Mouse (Mus musculus) midbrain, postnatal 0 days (tissue): ENCODE measurements around the gene Ooep. TPM values are rescaled to one million over a fixed set of nuclear protein-coding genes. Genes with fewer than 3 reads are reported as not detected.
A peak's percentile ranks its signal among the peaks of the same experiment; 100 is the strongest.

Experiments used
- ATAC-seq: fragments of 200-750 bp; cut with Nextera tagmentation; 2 replicates; pipeline ENCODE4 v1.8.0; 2017; ENCODE audit warnings: moderate number of reproducible peaks, mild to moderate bottlenecking, moderate TSS enrichment, moderate library complexity; ENCODE audit not compliant: low FRiP score
- DNase-seq: peaks from one replicate; pipeline ENCODE4 v3.0.0-alpha.2; 2015; ENCODE audit warnings: low spot score
- H3K27ac ChIP-seq: fragments of 300-500 bp; sonication (generic); 2 replicates; pipeline ENCODE4 v1.5.1; 2014; ENCODE audit warnings: low read depth, mild to moderate bottlenecking, low read length, mixed read lengths
- H3K27me3 ChIP-seq: fragments of 300-500 bp; sonication (generic); 2 replicates; pipeline ENCODE4 v1.6.1; 2014; ENCODE audit warnings: low read length, control low read depth, mixed read lengths; ENCODE audit not compliant: insufficient read depth
- H3K36me3 ChIP-seq: fragments of 300-500 bp; sonication (generic); 2 replicates; pipeline ENCODE4 v1.6.1; 2014; ENCODE audit warnings: low read length, control low read depth, mixed read lengths; ENCODE audit not compliant: insufficient read depth
- H3K4me1 ChIP-seq: fragments of 300-500 bp; sonication (generic); 2 replicates; pipeline ENCODE4 v1.6.1; 2014; ENCODE audit warnings: mild to moderate bottlenecking, control low read depth, antibody characterized with exemption, low read length, mixed read lengths; ENCODE audit not compliant: insufficient read depth
- H3K4me2 ChIP-seq: fragments of 300-500 bp; sonication (generic); 2 replicates; pipeline ENCODE4 v1.6.1; 2014; ENCODE audit warnings: low read depth, mild to moderate bottlenecking, low read length, mixed read lengths; ENCODE audit not compliant: poor library complexity, severe bottlenecking
- H3K4me3 ChIP-seq: fragments of 300-500 bp; sonication (generic); 2 replicates; pipeline ENCODE4 v1.5.1; 2014; ENCODE audit warnings: low read depth, mild to moderate bottlenecking, low read length, moderate library complexity
- H3K9ac ChIP-seq: fragments of 300-500 bp; sonication (generic); replicated peaks from 2 replicates; pipeline ENCODE4 v1.6.1; 2014; ENCODE audit warnings: mild to moderate bottlenecking, low read length, moderate library complexity, mixed read lengths; ENCODE audit not compliant: poor library complexity, severe bottlenecking
- H3K9me3 ChIP-seq: fragments of 300-500 bp; sonication (generic); 2 replicates; pipeline ENCODE4 v1.6.1; 2016; ENCODE audit warnings: low read length, control low read depth
- CTCF ChIP-seq: IDR thresholded peaks from 2 replicates; pipeline ENCODE4 v1.5.1; 2016; ENCODE audit warnings: antibody characterized with exemption, mild to moderate bottlenecking
- WGBS: fragments of 180-500 bp; shearing (Covaris S2); extraction: QIAGEN DNeasy Blood & Tissue Kit; methylation state at CpG from one replicate; pipeline ENCODE4 v1.1.7; 2014; 5-methylcytosine and 5-hydroxymethylcytosine counted together
- polyA plus RNA-seq: library from polyadenylated mRNA; unstranded; fragments of >200 nt; fragmentation: Nextera tagmentation; extraction: Ambion mirVana; gene quantifications from 2 replicates; pipeline ENCODE4 v1.2.1, GENCODE M21; 2015
- total RNA-seq: library from RNA; depleted of rRNA; stranded (reverse); fragments of >200 nt; gene quantifications from 2 replicates; pipeline ENCODE4 v1.2.3, GENCODE M21; 2014; rRNA removed

The Ooep gene
- total RNA-seq = 6.0 and 6.1 TPM in 2 replicates
- 5.0 and 5.3 TPM in 2 replicates for polyA plus RNA-seq

- peak; percentile 92 for ATAC-seq
- Histone ChIP-seq H3K4me3 (peak within 1 kb of the TSS; percentile 36), H3K27ac (peak within 1 kb of the TSS; percentile 71), H3K27me3 (no peaks in the 10 kb centered on the region), H3K9ac (peak within 1 kb of the TSS; percentile 55), H3K4me1 (peaks cover 7% of the 10 kb centered on the region; the same call in 1 of the 2 replicates), H3K36me3 (no peaks in the 10 kb centered on the region), H3K9me3 (no peaks in the 10 kb centered on the region), H3K4me2 (peak within 1 kb of the TSS; percentile 63)
- WGBS = 3% methylated on average over 20 of the region's 23 CpGs
- peak; percentile 20; the same call in 1 of the 2 replicates for TF ChIP-seq CTCF
- peak; percentile 83 for DNase-seq
Measured at GRCm38 (mm10) chr9:78378113-78378785, at the start of gene Ooep. Ooep (minus strand) TSS chr9:78378725.

GRCm38 (mm10) chr9:78428185-78428584 is 49.7 kb upstream of the Ooep start:
- H3K9me3 ChIP-seq = no peaks in the 10 kb centered on the region
- no peak overlapping the region for H3K4me2 ChIP-seq
- no peak overlapping the region for H3K4me3 ChIP-seq
- 73% methylated on average over 6 of the region's 6 CpGs for WGBS
- TF ChIP-seq CTCF = no peak
- no peak overlapping the region for H3K9ac ChIP-seq
- no peaks in the 10 kb centered on the region for H3K36me3 ChIP-seq
- ATAC-seq (no peak), DNase-seq (no peak)
- no peaks in the 10 kb centered on the region for H3K27me3 ChIP-seq
- no peaks in the 10 kb centered on the region for H3K4me1 ChIP-seq
- H3K27ac ChIP-seq = no peak overlapping the region

- Histone ChIP-seq H3K9me3 (no peaks in the 10 kb centered on the region), H3K36me3 (no peaks in the 10 kb centered on the region), H3K4me1 (no peaks in the 10 kb centered on the region), H3K4me2 (peak overlapping the region; percentile 57), H3K27me3 (no peaks in the 10 kb centered on the region), H3K27ac (no peak overlapping the region), H3K9ac (0 out of 2 replicates have a peak overlapping the region, but pooled peaks have one; percentile 14), H3K4me3 (peak overlapping the region; percentile 32)
- no peak for DNase-seq
- peak; percentile 44; the same call in 1 of the 2 replicates for ATAC-seq
- WGBS = 41% methylated on average over 23 of the region's 27 CpGs
- TF ChIP-seq CTCF = no peak
Measured at GRCm38 (mm10) chr9:78427362-78427781, 48.8 kb upstream of the Ooep start.

GRCm38 (mm10) chr9:78401596-78401995 is 23.1 kb upstream of the Ooep start:
- no peak for DNase-seq
- Histone ChIP-seq H3K4me2 (no peak overlapping the region), H3K27me3 (peaks cover 9% of the 10 kb centered on the region; the same call in 1 of the 2 replicates), H3K9ac (no peak overlapping the region), H3K4me1 (no peaks in the 10 kb centered on the region), H3K36me3 (no peaks in the 10 kb centered on the region), H3K4me3 (no peak overlapping the region), H3K27ac (no peak overlapping the region), H3K9me3 (no peaks in the 10 kb centered on the region)
- 94% methylated on average over 7 of the region's 7 CpGs for WGBS
- TF ChIP-seq CTCF = no peak
- ATAC-seq = no peak

GRCm38 (mm10) chr9:78400570-78400969 is 22.0 kb upstream of the Ooep start:
- DNase-seq = no peak
- Histone ChIP-seq H3K4me1 (no peaks in the 10 kb centered on the region), H3K9me3 (no peaks in the 10 kb centered on the region), H3K27ac (no peak overlapping the region), H3K4me2 (no peak overlapping the region), H3K9ac (no peak overlapping the region), H3K4me3 (no peak overlapping the region), H3K27me3 (peaks cover 17% of the 10 kb centered on the region; the same call in 1 of the 2 replicates), H3K36me3 (no peaks in the 10 kb centered on the region)
- no peak for ATAC-seq
- TF ChIP-seq CTCF = no peak
- 88% methylated on average over 5 of the region's 5 CpGs for WGBS

- ATAC-seq (no peak), DNase-seq (no peak)
- TF ChIP-seq CTCF = no peak
- no peak overlapping the region for H3K4me3 ChIP-seq
- H3K27ac ChIP-seq = no peak overlapping the region
- H3K9ac ChIP-seq = no peak overlapping the region
- no peaks in the 10 kb centered on the region for H3K36me3 ChIP-seq
- peak overlapping the region; percentile 53; the same call in 1 of the 2 replicates for H3K4me2 ChIP-seq
- H3K4me1 ChIP-seq = no peaks in the 10 kb centered on the region
- H3K9me3 ChIP-seq = no peaks in the 10 kb centered on the region
- H3K27me3 ChIP-seq = peaks cover 39% of the 10 kb centered on the region
- 64% methylated on average over 9 of the region's 9 CpGs for WGBS
Measured at GRCm38 (mm10) chr9:78396517-78396916, 18.0 kb upstream of the Ooep start.
